Mouse (Mus musculus): ENCODE measurements around the gene Trim67. TPM values are rescaled to one million over a fixed set of nuclear protein-coding genes. Genes with fewer than 3 reads are reported as not detected.

Gene Trim67
- polyA plus RNA-seq, 1 experiment from 2014 or later, result 0.17 TPM

GRCm38 (mm10) chr8:124756601-124757000 is 36.3 kb upstream of the Trim67 start:
- H3K4me1 ChIP-seq (ENCODE audit: control insufficient read depth, insufficient read depth, low read length), result peaks cover 8% of the 10 kb centered on the region; the same call in 1 of the 2 replicates
- no peak overlapping the region for H3K9ac ChIP-seq (ENCODE audit: low read length)
- no peak overlapping the region for H3K4me3 ChIP-seq (ENCODE audit: low read length)
- no peak overlapping the region for H3K27ac ChIP-seq (ENCODE audit: low read length)
- ATAC-seq (replicated peaks; ENCODE audit: extremely low read depth, insufficient read depth, low FRiP score), result no peak
- no peaks in the 10 kb centered on the region for H3K36me3 ChIP-seq (ENCODE audit: control insufficient read depth, insufficient read depth)
- peaks cover 15% of the 10 kb centered on the region for H3K27me3 ChIP-seq (ENCODE audit: control insufficient read depth, insufficient read depth, low read length)
- 0 out of 2 replicates have a peak, but pooled peaks cover 4% of the 10 kb centered on the region for H3K9me3 ChIP-seq (replicated peaks; ENCODE audit: control insufficient read depth, low read length)
- H3K4me2 ChIP-seq (ENCODE audit: low read depth, low read length), result no peak overlapping the region
- WGBS, result 64% methylated on average over 5 of the region's 5 CpGs

GRCm38 (mm10) chr8:124758544-124758943 is 34.3 kb upstream of the Trim67 start:
- 51% methylated on average over 3 of the region's 3 CpGs for WGBS
- Histone ChIP-seq H3K9ac (ENCODE audit: low read length) (no peak overlapping the region), H3K4me3 (ENCODE audit: low read length) (no peak overlapping the region), H3K4me2 (ENCODE audit: low read depth, low read length) (no peak overlapping the region), H3K27ac (ENCODE audit: low read length) (no peak overlapping the region), H3K9me3 (replicated peaks; ENCODE audit: control insufficient read depth, low read length) (0 out of 2 replicates have a peak, but pooled peaks cover 4% of the 10 kb centered on the region), H3K36me3 (ENCODE audit: control insufficient read depth, insufficient read depth) (no peaks in the 10 kb centered on the region), H3K4me1 (ENCODE audit: control insufficient read depth, insufficient read depth, low read length) (peaks cover 3% of the 10 kb centered on the region; the same call in 1 of the 2 replicates), H3K27me3 (ENCODE audit: control insufficient read depth, insufficient read depth, low read length) (no peaks in the 10 kb centered on the region)
- no peak for ATAC-seq (replicated peaks; ENCODE audit: extremely low read depth, insufficient read depth, low FRiP score)

- H3K9ac ChIP-seq (ENCODE audit: low read length), result no peak overlapping the region
- no peaks in the 10 kb centered on the region for H3K36me3 ChIP-seq (ENCODE audit: control insufficient read depth, insufficient read depth)
- no peak overlapping the region for H3K4me3 ChIP-seq (ENCODE audit: low read length)
- no peaks in the 10 kb centered on the region for H3K27me3 ChIP-seq (ENCODE audit: control insufficient read depth, insufficient read depth, low read length)
- ATAC-seq (replicated peaks; ENCODE audit: extremely low read depth, insufficient read depth, low FRiP score), result no peak
- 0 out of 2 replicates have a peak, but pooled peaks cover 4% of the 10 kb centered on the region for H3K9me3 ChIP-seq (replicated peaks; ENCODE audit: control insufficient read depth, low read length)
- no peak overlapping the region for H3K27ac ChIP-seq (ENCODE audit: low read length)
- no peaks in the 10 kb centered on the region for H3K4me1 ChIP-seq (ENCODE audit: control insufficient read depth, insufficient read depth, low read length)
- no peak overlapping the region for H3K4me2 ChIP-seq (ENCODE audit: low read depth, low read length)
- 65% methylated on average over 7 of the region's 7 CpGs for WGBS
Measured at GRCm38 (mm10) chr8:124763061-124763460, 29.8 kb upstream of the Trim67 start.

DNA sequence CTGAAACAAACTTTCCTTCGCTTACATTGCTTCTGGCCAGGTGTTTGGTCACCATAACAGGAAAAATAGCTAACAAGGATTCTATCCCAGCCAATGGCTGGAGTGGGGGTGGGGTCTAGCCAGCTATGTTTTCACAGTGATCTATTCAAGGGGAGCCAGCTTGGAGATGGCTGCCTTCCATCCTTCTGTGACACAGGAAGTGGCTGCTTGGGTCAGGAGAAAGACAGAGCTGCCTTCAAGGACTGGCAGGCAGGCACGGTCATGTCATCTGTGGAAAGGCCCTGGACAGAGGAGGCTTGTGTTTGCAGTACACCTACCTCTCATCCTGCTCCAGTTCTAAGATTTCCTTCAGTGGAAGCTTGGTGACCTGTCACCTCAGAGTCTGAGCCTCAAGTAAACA is 20.5 kb upstream of the Trim67 start:
- 0 out of 2 replicates have a peak, but pooled peaks cover 2% of the 10 kb centered on the region for H3K27me3 ChIP-seq (ENCODE audit: control insufficient read depth, insufficient read depth, low read length)
- H3K27ac ChIP-seq (ENCODE audit: low read length), result no peak overlapping the region
- 56% methylated on average over 2 of the region's 2 CpGs for WGBS
- H3K4me2 ChIP-seq (ENCODE audit: low read depth, low read length), result no peak overlapping the region
- H3K4me3 ChIP-seq (ENCODE audit: low read length), result no peak overlapping the region
- H3K36me3 ChIP-seq (ENCODE audit: control insufficient read depth, insufficient read depth), result no peaks in the 10 kb centered on the region
- no peaks in the 10 kb centered on the region for H3K4me1 ChIP-seq (ENCODE audit: control insufficient read depth, insufficient read depth, low read length)
- no peaks in the 10 kb centered on the region for H3K9me3 ChIP-seq (replicated peaks; ENCODE audit: control insufficient read depth, low read length)
- H3K9ac ChIP-seq (ENCODE audit: low read length), result no peak overlapping the region
- no peak for ATAC-seq (replicated peaks; ENCODE audit: extremely low read depth, insufficient read depth, low FRiP score)

DNA sequence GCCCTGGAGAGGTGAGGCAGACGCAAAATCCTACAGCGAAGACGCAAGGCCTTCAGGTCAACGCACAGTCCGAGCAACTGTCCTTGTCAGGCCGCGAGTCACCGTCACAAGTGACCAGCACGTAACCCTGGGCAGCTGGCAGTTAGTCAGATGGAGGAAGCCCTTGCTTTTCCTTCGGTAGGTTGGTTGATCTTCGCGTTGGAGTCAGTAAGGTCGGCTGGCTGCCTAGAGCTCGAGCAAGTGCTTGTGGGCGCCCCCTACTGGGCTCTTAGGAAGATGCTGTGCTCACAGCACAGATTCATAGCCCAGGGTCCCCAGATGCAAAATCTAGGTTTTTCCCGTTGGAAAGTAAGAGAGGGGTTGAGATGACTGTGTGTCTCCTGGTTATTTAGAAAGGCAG is 17.2 kb upstream of the Trim67 start:
- Histone ChIP-seq H3K9me3 (replicated peaks; ENCODE audit: control insufficient read depth, low read length) (no peaks in the 10 kb centered on the region), H3K9ac (ENCODE audit: low read length) (no peak overlapping the region), H3K4me2 (ENCODE audit: low read depth, low read length) (peak overlapping the region; percentile 25; the same call in 1 of the 2 replicates), H3K27ac (ENCODE audit: low read length) (no peak overlapping the region), H3K36me3 (ENCODE audit: control insufficient read depth, insufficient read depth) (no peaks in the 10 kb centered on the region), H3K4me1 (ENCODE audit: control insufficient read depth, insufficient read depth, low read length) (peaks cover 6% of the 10 kb centered on the region), H3K27me3 (ENCODE audit: control insufficient read depth, insufficient read depth, low read length) (0 out of 2 replicates have a peak, but pooled peaks cover 2% of the 10 kb centered on the region), H3K4me3 (ENCODE audit: low read length) (no peak overlapping the region)
- WGBS, result 18% methylated on average over 16 of the region's 16 CpGs
- no peak for ATAC-seq (replicated peaks; ENCODE audit: extremely low read depth, insufficient read depth, low FRiP score)

GRCm38 (mm10) chr8:124780236-124780635 is 12.7 kb upstream of the Trim67 start:
- no peaks in the 10 kb centered on the region for H3K9me3 ChIP-seq (replicated peaks; ENCODE audit: control insufficient read depth, low read length)
- H3K27ac ChIP-seq (ENCODE audit: low read length), result peak overlapping the region; percentile 84
- peak; percentile 96 for ATAC-seq (replicated peaks; ENCODE audit: extremely low read depth, insufficient read depth, low FRiP score)
- H3K4me3 ChIP-seq (ENCODE audit: low read length), result no peak overlapping the region
- peak overlapping the region; percentile 50 for H3K4me2 ChIP-seq (ENCODE audit: low read depth, low read length)
- H3K9ac ChIP-seq (ENCODE audit: low read length), result peak overlapping the region; percentile 45
- H3K27me3 ChIP-seq (ENCODE audit: control insufficient read depth, insufficient read depth, low read length), result no peaks in the 10 kb centered on the region; the same call in 1 of the 2 replicates
- no peaks in the 10 kb centered on the region for H3K36me3 ChIP-seq (ENCODE audit: control insufficient read depth, insufficient read depth)
- peaks cover 16% of the 10 kb centered on the region for H3K4me1 ChIP-seq (ENCODE audit: control insufficient read depth, insufficient read depth, low read length)
- WGBS, result 3% methylated on average over 7 of the region's 7 CpGs

DNA sequence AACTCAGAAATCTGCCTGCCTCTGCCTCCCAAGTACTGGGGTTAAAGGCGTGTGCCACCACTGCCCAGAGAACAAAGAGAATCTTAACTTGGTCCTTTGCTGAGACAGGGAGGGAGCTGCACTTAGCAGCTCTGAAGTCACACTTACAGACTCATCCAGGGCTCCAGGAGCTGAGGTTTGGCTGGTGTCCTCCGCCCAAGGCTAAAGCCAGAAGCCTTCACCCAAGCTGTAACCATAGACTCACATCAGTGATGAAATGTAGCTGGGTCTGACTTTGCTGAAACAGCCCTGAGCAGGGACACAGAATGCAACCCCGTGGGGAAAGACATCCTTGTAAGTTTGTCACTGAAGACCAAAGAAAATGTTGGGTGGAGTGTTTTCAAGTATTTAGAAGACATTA is 10.5 kb upstream of the Trim67 start:
- H3K4me3 ChIP-seq (ENCODE audit: low read length), result no peak overlapping the region
- no peak overlapping the region for H3K4me2 ChIP-seq (ENCODE audit: low read depth, low read length)
- no peak for ATAC-seq (replicated peaks; ENCODE audit: extremely low read depth, insufficient read depth, low FRiP score)
- no peaks in the 10 kb centered on the region; the same call in 1 of the 2 replicates for H3K27me3 ChIP-seq (ENCODE audit: control insufficient read depth, insufficient read depth, low read length)
- H3K9me3 ChIP-seq (replicated peaks; ENCODE audit: control insufficient read depth, low read length), result no peaks in the 10 kb centered on the region
- H3K36me3 ChIP-seq (ENCODE audit: control insufficient read depth, insufficient read depth), result no peaks in the 10 kb centered on the region
- H3K9ac ChIP-seq (ENCODE audit: low read length), result no peak overlapping the region
- peaks cover 16% of the 10 kb centered on the region for H3K4me1 ChIP-seq (ENCODE audit: control insufficient read depth, insufficient read depth, low read length)
- WGBS, result 81% methylated on average over 3 of the region's 3 CpGs
- no peak overlapping the region for H3K27ac ChIP-seq (ENCODE audit: low read length)

GRCm38 (mm10) chr8:124783228-124783627 is 9.7 kb upstream of the Trim67 start:
- no peak overlapping the region for H3K4me2 ChIP-seq (ENCODE audit: low read depth, low read length)
- no peak for ATAC-seq (replicated peaks; ENCODE audit: extremely low read depth, insufficient read depth, low FRiP score)
- no peaks in the 10 kb centered on the region for H3K36me3 ChIP-seq (ENCODE audit: control insufficient read depth, insufficient read depth)
- H3K9me3 ChIP-seq (replicated peaks; ENCODE audit: control insufficient read depth, low read length), result no peaks in the 10 kb centered on the region
- H3K4me1 ChIP-seq (ENCODE audit: control insufficient read depth, insufficient read depth, low read length), result peaks cover 16% of the 10 kb centered on the region
- no peak overlapping the region for H3K9ac ChIP-seq (ENCODE audit: low read length)
- 74% methylated on average over 15 of the region's 15 CpGs for WGBS
- no peak overlapping the region for H3K27ac ChIP-seq (ENCODE audit: low read length)
- H3K27me3 ChIP-seq (ENCODE audit: control insufficient read depth, insufficient read depth, low read length), result no peaks in the 10 kb centered on the region; the same call in 1 of the 2 replicates
- no peak overlapping the region for H3K4me3 ChIP-seq (ENCODE audit: low read length)

DNA sequence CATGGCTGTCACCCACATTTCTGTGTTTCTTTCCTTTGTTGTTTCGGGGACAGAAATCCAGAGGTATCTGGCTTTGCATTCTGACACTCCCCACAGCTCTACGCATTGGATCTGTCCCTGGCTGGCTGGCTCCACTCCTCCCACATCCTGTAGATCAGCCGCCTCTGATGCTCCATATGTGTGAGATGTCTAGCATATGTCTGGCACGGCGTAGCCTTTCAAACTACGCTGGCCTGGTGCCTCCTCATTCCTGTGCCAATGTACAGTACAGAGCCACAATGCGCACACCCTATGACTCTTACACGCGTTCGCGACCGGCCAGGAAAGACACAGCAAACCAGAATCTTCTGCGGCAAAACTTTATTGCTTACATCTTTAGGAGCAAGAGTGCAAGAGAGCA is 8.3 kb upstream of the Trim67 start:
- ATAC-seq (replicated peaks; ENCODE audit: extremely low read depth, insufficient read depth, low FRiP score), result no peak
- H3K27me3 ChIP-seq (ENCODE audit: control insufficient read depth, insufficient read depth, low read length), result no peaks in the 10 kb centered on the region; the same call in 1 of the 2 replicates
- H3K9ac ChIP-seq (ENCODE audit: low read length), result no peak overlapping the region
- WGBS, result 78% methylated on average over 13 of the region's 13 CpGs
- H3K4me2 ChIP-seq (ENCODE audit: low read depth, low read length), result no peak overlapping the region
- H3K36me3 ChIP-seq (ENCODE audit: control insufficient read depth, insufficient read depth), result no peaks in the 10 kb centered on the region
- H3K4me1 ChIP-seq (ENCODE audit: control insufficient read depth, insufficient read depth, low read length), result peaks cover 21% of the 10 kb centered on the region
- H3K9me3 ChIP-seq (replicated peaks; ENCODE audit: control insufficient read depth, low read length), result no peaks in the 10 kb centered on the region
- H3K4me3 ChIP-seq (ENCODE audit: low read length), result no peak overlapping the region
- H3K27ac ChIP-seq (ENCODE audit: low read length), result no peak overlapping the region
